Mouse (Mus musculus): Measurements from ENCODE around the gene Spry2. TPM values are rescaled to one million over a fixed set of nuclear protein-coding genes. Genes with fewer than 3 reads are reported as not detected.

Spry2 gene
- polyA plus RNA-seq, 1 experiment from 2014 or later, result 35.0 TPM

DNA sequence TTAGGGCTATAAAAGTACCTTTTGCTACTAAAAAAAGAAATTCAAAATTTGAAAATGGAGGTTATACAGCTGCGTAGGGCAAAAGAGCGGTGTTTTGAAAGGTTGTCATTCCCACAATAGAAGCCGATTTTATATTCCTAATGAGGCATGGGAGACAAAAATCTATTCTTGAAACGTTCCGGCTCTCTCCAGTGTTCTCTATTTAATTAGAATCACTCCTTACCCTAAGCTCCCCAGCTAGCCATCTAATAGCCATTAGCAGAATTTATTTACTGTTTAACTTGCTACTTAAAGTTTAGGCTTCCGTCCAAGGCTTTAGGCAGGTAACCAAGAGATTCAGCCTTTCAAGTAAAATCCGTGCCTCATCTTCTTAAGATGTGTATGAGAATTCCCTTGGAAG lies 20.2 kb downstream of the Spry2 start:
- no peaks in the 10 kb centered on the region for H3K27me3 ChIP-seq (ENCODE audit: control insufficient read depth, insufficient read depth, low read length)
- ATAC-seq (ENCODE audit: low FRiP score) (no peak), DNase-seq (ENCODE audit: low spot score) (no peak)
- H3K4me1 ChIP-seq (replicated peaks; ENCODE audit: control insufficient read depth, insufficient read depth, low read length), result no peaks in the 10 kb centered on the region
- no peaks in the 10 kb centered on the region for H3K9me3 ChIP-seq (ENCODE audit: control insufficient read depth, low read length)
- H3K36me3 ChIP-seq (replicated peaks; ENCODE audit: control insufficient read depth, insufficient read depth), result no peaks in the 10 kb centered on the region
- no peak overlapping the region for H3K9ac ChIP-seq
- no peak overlapping the region for H3K27ac ChIP-seq
- 48% methylated on average over 7 of the region's 7 CpGs for WGBS
- H3K4me2 ChIP-seq (replicated peaks), result no peak overlapping the region
- H3K4me3 ChIP-seq (replicated peaks; ENCODE audit: low read length), result no peak overlapping the region

DNA sequence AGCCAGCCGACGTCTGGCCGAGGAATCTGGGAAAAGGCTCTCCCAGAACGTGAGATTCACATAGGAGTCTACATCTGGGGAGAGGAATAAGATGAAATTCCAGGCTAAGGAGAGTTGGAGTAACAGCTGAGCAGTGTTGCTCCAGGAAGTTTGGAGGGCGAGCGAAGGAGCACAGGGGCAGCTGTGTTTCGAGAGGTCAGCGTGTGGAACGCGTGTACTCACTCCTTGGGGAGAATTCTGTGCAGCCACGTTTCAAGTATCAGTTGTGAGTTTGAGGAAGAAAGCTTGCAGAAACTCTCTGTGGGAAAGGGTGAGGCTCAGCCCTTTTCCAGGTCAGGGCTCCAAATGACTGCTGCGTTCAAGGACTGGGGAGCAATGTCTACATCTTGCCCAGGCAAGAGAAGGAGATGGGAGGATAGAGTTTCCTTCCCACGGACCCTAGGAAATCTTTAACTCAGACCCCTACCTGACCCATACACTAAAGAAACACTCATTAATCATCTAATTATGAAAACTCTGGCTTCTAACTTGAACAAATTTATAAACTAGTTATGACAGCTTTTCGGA lies 26.2 kb downstream of the Spry2 start:
- Histone ChIP-seq H3K9ac (no peak overlapping the region), H3K36me3 (replicated peaks; ENCODE audit: control insufficient read depth, insufficient read depth) (no peaks in the 10 kb centered on the region), H3K27ac (no peak overlapping the region), H3K4me2 (replicated peaks) (no peak overlapping the region), H3K9me3 (ENCODE audit: control insufficient read depth, low read length) (no peaks in the 10 kb centered on the region), H3K4me3 (replicated peaks; ENCODE audit: low read length) (no peak overlapping the region), H3K27me3 (ENCODE audit: control insufficient read depth, insufficient read depth, low read length) (no peaks in the 10 kb centered on the region), H3K4me1 (replicated peaks; ENCODE audit: control insufficient read depth, insufficient read depth, low read length) (no peaks in the 10 kb centered on the region)
- 78% methylated on average over 14 of the region's 14 CpGs for WGBS
- no peak for ATAC-seq (ENCODE audit: low FRiP score)
- no peak for DNase-seq (ENCODE audit: low spot score)

DNA sequence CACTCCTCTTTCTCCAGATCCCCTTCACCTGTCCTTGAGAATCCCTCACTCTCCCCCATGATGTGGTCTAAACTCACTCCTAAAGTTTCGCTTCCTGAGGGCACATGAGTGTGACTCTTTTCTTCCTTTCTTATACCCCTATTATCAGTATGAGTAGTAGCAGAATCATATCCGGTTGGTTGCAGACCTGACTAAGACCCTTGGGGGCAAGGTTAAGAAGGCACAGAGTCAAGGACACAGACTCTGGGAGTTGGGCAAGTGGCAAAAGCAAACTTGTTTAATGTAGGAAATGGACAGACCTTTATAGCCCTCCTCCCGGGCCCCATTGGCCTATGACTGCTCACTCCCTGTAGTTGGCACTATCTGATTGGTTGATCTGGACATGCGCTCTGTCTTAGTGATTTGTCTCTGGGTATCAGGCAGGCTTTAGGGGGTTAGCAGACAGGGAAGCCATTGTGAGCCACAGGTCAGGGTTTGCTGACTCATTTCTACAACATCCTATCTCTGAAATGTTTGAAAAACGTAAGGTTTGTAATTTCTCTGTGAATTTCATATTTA lies 31.2 kb downstream of the Spry2 start:
- Histone ChIP-seq H3K27me3 (ENCODE audit: control insufficient read depth, insufficient read depth, low read length) (no peaks in the 10 kb centered on the region), H3K4me1 (replicated peaks; ENCODE audit: control insufficient read depth, insufficient read depth, low read length) (no peaks in the 10 kb centered on the region), H3K4me2 (replicated peaks) (no peak overlapping the region), H3K27ac (no peak overlapping the region), H3K9me3 (ENCODE audit: control insufficient read depth, low read length) (0 out of 2 replicates have a peak, but pooled peaks cover 3% of the 10 kb centered on the region), H3K36me3 (replicated peaks; ENCODE audit: control insufficient read depth, insufficient read depth) (no peaks in the 10 kb centered on the region), H3K9ac (no peak overlapping the region), H3K4me3 (replicated peaks; ENCODE audit: low read length) (no peak overlapping the region)
- DNase-seq (ENCODE audit: low spot score) (no peak), ATAC-seq (ENCODE audit: low FRiP score) (no peak)
- 92% methylated on average over 5 of the region's 5 CpGs for WGBS

DNA sequence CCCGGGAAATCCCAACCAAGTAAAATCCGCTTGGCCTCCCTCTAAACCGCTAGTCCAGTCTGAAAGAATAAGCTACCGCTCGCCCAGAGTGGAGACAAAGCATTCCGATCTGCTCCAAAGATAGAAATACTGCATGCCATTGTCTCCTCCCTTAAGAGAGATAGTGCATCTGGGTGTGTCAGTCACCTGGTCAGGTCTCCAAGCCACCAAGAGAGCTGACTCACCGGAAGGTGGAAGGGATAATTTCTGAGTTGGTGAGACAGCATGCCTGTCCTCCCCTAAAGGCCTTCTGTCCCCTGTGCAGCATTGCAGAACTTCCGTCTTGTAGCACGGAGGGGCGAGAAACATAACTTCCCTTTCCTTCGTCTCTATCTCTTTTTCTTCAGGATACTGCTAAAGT lies 34.4 kb downstream of the Spry2 start:
- Histone ChIP-seq H3K9me3 (ENCODE audit: control insufficient read depth, low read length) (0 out of 2 replicates have a peak, but pooled peaks cover 3% of the 10 kb centered on the region), H3K4me3 (replicated peaks; ENCODE audit: low read length) (no peak overlapping the region), H3K9ac (no peak overlapping the region), H3K4me2 (replicated peaks) (no peak overlapping the region), H3K36me3 (replicated peaks; ENCODE audit: control insufficient read depth, insufficient read depth) (no peaks in the 10 kb centered on the region), H3K27me3 (ENCODE audit: control insufficient read depth, insufficient read depth, low read length) (no peaks in the 10 kb centered on the region), H3K27ac (no peak overlapping the region), H3K4me1 (replicated peaks; ENCODE audit: control insufficient read depth, insufficient read depth, low read length) (no peaks in the 10 kb centered on the region)
- 73% methylated on average over 11 of the region's 11 CpGs for WGBS
- ATAC-seq (ENCODE audit: low FRiP score), result no peak
- DNase-seq (ENCODE audit: low spot score), result no peak

DNA sequence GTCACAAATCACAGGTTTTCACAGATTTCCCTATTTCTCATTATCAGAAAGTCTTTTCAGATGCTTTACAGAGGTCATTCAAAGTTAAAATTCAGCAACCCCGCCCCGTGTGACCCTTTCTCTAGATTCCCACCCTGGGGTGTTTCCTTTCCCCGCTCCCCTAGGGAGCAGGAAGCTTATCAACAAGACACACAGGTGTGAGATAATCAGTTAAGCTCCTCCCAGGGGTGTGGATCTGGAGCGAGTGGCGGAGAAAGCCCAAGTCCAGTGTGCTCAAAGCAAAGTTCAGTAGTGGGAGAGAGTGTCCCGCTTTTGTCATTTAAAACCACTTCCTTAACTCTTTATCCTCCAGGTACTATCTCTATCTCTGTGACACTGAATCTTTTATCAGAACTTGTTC lies 35.7 kb downstream of the Spry2 start:
- DNase-seq (ENCODE audit: low spot score) (no peak), ATAC-seq (ENCODE audit: low FRiP score) (no peak)
- 49% methylated on average over 6 of the region's 6 CpGs for WGBS
- Histone ChIP-seq H3K4me1 (replicated peaks; ENCODE audit: control insufficient read depth, insufficient read depth, low read length) (no peaks in the 10 kb centered on the region), H3K27me3 (ENCODE audit: control insufficient read depth, insufficient read depth, low read length) (no peaks in the 10 kb centered on the region), H3K36me3 (replicated peaks; ENCODE audit: control insufficient read depth, insufficient read depth) (no peaks in the 10 kb centered on the region), H3K4me2 (replicated peaks) (no peak overlapping the region), H3K27ac (no peak overlapping the region), H3K4me3 (replicated peaks; ENCODE audit: low read length) (no peak overlapping the region), H3K9ac (no peak overlapping the region), H3K9me3 (ENCODE audit: control insufficient read depth, low read length) (0 out of 2 replicates have a peak, but pooled peaks cover 3% of the 10 kb centered on the region)

DNA sequence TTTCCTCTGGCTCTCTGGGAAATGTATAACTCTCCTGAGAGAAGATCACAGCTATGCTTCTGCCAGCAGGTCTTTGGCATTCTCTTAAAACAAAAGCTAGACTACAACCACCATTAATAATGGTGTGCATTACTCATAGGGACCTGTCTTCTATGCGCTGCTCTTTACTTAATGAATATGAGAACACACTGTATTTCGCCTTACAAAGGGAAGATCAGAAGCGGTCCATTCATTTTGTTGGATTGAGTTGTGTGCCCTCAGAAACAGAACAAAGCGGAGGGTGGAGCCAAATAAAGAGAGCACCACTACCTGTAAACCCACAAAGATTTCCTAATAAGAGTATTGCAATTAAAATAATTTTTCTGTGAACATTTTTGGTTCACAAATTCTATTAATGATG lies 36.3 kb downstream of the Spry2 start:
- Histone ChIP-seq H3K27ac (no peak overlapping the region), H3K4me1 (replicated peaks; ENCODE audit: control insufficient read depth, insufficient read depth, low read length) (no peaks in the 10 kb centered on the region), H3K9me3 (ENCODE audit: control insufficient read depth, low read length) (0 out of 2 replicates have a peak, but pooled peaks cover 3% of the 10 kb centered on the region), H3K36me3 (replicated peaks; ENCODE audit: control insufficient read depth, insufficient read depth) (no peaks in the 10 kb centered on the region), H3K4me3 (replicated peaks; ENCODE audit: low read length) (no peak overlapping the region), H3K27me3 (ENCODE audit: control insufficient read depth, insufficient read depth, low read length) (no peaks in the 10 kb centered on the region), H3K9ac (no peak overlapping the region), H3K4me2 (replicated peaks) (no peak overlapping the region)
- 83% methylated on average over 4 of the region's 4 CpGs for WGBS
- DNase-seq (ENCODE audit: low spot score) (no peak), ATAC-seq (ENCODE audit: low FRiP score) (no peak)

DNA sequence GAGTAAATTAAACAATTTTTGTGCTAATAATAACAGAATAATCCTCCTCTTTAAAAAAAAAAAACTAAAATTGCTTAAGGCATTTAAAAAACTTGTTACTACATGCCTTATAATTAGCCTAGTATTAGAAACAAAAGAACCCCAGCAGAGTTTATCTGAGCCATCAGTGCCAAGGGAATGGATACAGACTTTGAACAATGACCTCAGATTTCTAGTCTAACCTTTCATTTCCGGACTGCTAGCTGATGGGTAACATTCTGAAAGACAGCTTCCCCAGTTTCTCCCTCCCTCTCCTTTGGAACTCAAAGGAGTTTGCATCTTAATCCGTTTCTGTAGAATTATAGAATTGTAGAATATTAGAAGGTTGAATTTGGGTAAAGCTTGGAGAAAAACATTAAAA lies 36.7 kb downstream of the Spry2 start:
- Histone ChIP-seq H3K36me3 (replicated peaks; ENCODE audit: control insufficient read depth, insufficient read depth) (no peaks in the 10 kb centered on the region), H3K4me1 (replicated peaks; ENCODE audit: control insufficient read depth, insufficient read depth, low read length) (no peaks in the 10 kb centered on the region), H3K9me3 (ENCODE audit: control insufficient read depth, low read length) (0 out of 2 replicates have a peak, but pooled peaks cover 3% of the 10 kb centered on the region), H3K4me2 (replicated peaks) (no peak overlapping the region), H3K27me3 (ENCODE audit: control insufficient read depth, insufficient read depth, low read length) (no peaks in the 10 kb centered on the region), H3K4me3 (replicated peaks; ENCODE audit: low read length) (no peak overlapping the region), H3K9ac (no peak overlapping the region), H3K27ac (no peak overlapping the region)
- ATAC-seq (ENCODE audit: low FRiP score), result no peak
- DNase-seq (ENCODE audit: low spot score), result no peak
- WGBS, result 22% methylated on average over 2 of the region's 2 CpGs

DNA sequence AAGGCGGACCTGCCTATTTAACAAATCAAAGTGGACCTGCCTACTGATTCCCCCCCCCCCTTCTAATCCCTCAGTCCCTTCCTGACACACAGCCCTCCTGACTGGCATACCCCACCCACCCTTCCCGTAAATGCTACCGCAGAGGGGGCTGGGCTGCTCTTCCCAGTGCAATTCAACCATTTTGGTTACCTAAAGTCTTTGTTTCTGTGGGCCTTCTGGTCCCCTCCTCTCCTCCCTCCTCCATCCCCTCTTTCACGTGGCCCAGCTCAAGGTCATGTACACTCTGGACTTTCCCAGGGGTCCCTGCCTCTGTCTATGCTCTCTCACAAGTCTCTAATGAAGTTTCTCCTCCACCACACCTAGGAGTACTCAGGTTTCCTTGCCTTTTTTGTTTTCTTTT lies 37.3 kb downstream of the Spry2 start:
- no peak overlapping the region for H3K4me2 ChIP-seq (replicated peaks)
- DNase-seq (ENCODE audit: low spot score), result no peak
- no peaks in the 10 kb centered on the region for H3K27me3 ChIP-seq (ENCODE audit: control insufficient read depth, insufficient read depth, low read length)
- no peak overlapping the region for H3K27ac ChIP-seq
- H3K4me1 ChIP-seq (replicated peaks; ENCODE audit: control insufficient read depth, insufficient read depth, low read length), result no peaks in the 10 kb centered on the region
- H3K36me3 ChIP-seq (replicated peaks; ENCODE audit: control insufficient read depth, insufficient read depth), result no peaks in the 10 kb centered on the region
- H3K9me3 ChIP-seq (ENCODE audit: control insufficient read depth, low read length), result 0 out of 2 replicates have a peak, but pooled peaks cover 3% of the 10 kb centered on the region
- ATAC-seq (ENCODE audit: low FRiP score), result no peak
- no peak overlapping the region for H3K4me3 ChIP-seq (replicated peaks; ENCODE audit: low read length)
- no peak overlapping the region for H3K9ac ChIP-seq
- 23% methylated on average over 4 of the region's 4 CpGs for WGBS

DNA sequence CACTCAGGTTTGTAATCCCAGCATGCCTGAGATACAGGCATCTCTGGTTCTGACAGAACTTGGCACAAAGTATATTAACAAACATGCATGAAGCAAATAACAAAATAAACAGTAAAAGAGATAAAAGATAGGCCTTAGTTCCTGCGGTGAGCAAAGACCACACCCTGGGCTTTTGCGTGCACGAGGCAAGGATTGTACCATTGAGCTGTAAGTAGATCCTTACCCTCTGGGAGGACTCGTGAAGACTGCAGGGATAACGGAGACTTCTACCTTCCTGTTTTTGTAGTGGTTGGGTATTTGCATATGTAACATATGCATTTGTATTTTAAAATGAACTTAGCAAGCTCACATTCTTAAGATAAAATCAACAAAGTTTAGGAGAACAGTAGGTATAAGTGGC lies 37.7 kb downstream of the Spry2 start:
- DNase-seq (ENCODE audit: low spot score), result no peak
- Histone ChIP-seq H3K4me1 (replicated peaks; ENCODE audit: control insufficient read depth, insufficient read depth, low read length) (no peaks in the 10 kb centered on the region), H3K4me3 (replicated peaks; ENCODE audit: low read length) (no peak overlapping the region), H3K27ac (no peak overlapping the region), H3K9ac (no peak overlapping the region), H3K27me3 (ENCODE audit: control insufficient read depth, insufficient read depth, low read length) (no peaks in the 10 kb centered on the region), H3K4me2 (replicated peaks) (no peak overlapping the region), H3K36me3 (replicated peaks; ENCODE audit: control insufficient read depth, insufficient read depth) (no peaks in the 10 kb centered on the region), H3K9me3 (ENCODE audit: control insufficient read depth, low read length) (0 out of 2 replicates have a peak, but pooled peaks cover 3% of the 10 kb centered on the region)
- 22% methylated on average over 5 of the region's 5 CpGs for WGBS
- ATAC-seq (ENCODE audit: low FRiP score), result no peak
